15 mouse cellular contexts compared by ENCODE assay signal in the genomic region with DNA sequence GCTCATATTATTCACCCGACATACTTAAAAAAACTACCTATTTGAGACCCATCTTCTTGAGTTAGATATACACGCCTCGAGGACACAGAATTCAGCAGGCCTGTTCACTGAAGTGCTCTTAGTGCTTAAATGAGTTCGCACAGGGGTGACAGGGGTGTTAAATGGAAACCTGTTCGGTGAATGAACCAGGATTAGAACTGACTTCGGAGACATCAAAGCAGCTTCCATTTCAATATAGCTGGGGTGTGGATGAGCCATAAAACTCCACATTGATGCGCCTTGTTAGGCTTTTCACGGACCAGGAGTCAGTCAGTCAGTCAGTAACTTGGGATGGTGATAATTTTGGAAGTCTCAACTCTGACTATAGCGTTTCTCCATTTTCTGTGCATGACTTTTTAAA. TPM values are rescaled to one million over a fixed set of nuclear protein-coding genes. Genes with fewer than 3 reads are reported as not detected.
"Had no signal": no experiment of that assay in that cellular context is flagged by ENCODE, and none has a peak within 500 bp of the region (broad histone marks: within the 10 kb centered on the region; RNA-seq: fewer than 3 reads in every experiment).

No protein-coding gene starts in this region.

- H3K9ac ChIP-seq: limb, embryonic 12.5 days; lung, embryonic 15.5 days; neural tube, embryonic 13.5 days; stomach, embryonic 15.5 days had no signal

- H3K27ac ChIP-seq: limb, embryonic 12.5 days; lung, embryonic 15.5 days; midbrain, embryonic 10.5 days; neural tube, embryonic 13.5 days; stomach, embryonic 15.5 days had no signal

- H3K27me3 ChIP-seq: limb, embryonic 12.5 days; lung, embryonic 15.5 days; neural tube, embryonic 13.5 days; stomach, embryonic 15.5 days had no signal

- H3K4me3 ChIP-seq: limb, embryonic 12.5 days; lung, embryonic 15.5 days; midbrain, embryonic 10.5 days; neural tube, embryonic 13.5 days; stomach, embryonic 15.5 days had no signal

- H3K9me3 ChIP-seq: limb, embryonic 12.5 days; lung, embryonic 15.5 days; midbrain, embryonic 10.5 days; neural tube, embryonic 13.5 days; stomach, embryonic 15.5 days had no signal

- H3K36me3 ChIP-seq: limb, embryonic 12.5 days; lung, embryonic 15.5 days; midbrain, embryonic 10.5 days; neural tube, embryonic 13.5 days; stomach, embryonic 15.5 days had no signal

- DNase-seq: kidney, adult 2 months; kidney, postnatal 25 days; layer of hippocampus, adult 9-11 months; retina, postnatal 1 day; right cerebral cortex, postnatal 4 days; thymus, adult 2 months; thymus, postnatal 25 days had no signal

- H3K4me1 ChIP-seq: limb, embryonic 12.5 days; lung, embryonic 15.5 days; neural tube, embryonic 13.5 days; stomach, embryonic 15.5 days had no signal

- ATAC-seq: inflammation-experienced regulatory T-cells, adult 6 months; midbrain, embryonic 16.5 days had no signal

- H3K4me2 ChIP-seq: limb, embryonic 12.5 days; lung, embryonic 15.5 days; neural tube, embryonic 13.5 days; stomach, embryonic 15.5 days had no signal

RNA-seq across cellular contexts. Expression of gene Pip5k1b, which starts 34.5 kb away (rescaled TPM):
- polyA plus RNA-seq: liver, adult 2 months had no signal
